Mouse (Mus musculus) G1E (cell line): ENCODE measurements at regions not wholly inside any gene's neighbourhood (a gene's known extent, or its start where the extent isn't known, plus 50 kb on each side); places are given as distances from the start of the nearest gene placed in this dataset.
A peak's percentile ranks its signal among the peaks of the same experiment; 100 is the strongest.

ENCODE experiments used
- ATAC-seq: 2 replicates; pipeline ENCODE4 v1.8.0; 2016; ENCODE audit warnings: mild to moderate bottlenecking; ENCODE audit not compliant: insufficient number of reproducible peaks, poor library complexity, low FRiP score, severe bottlenecking; ENCODE audit errors: extremely low read depth
- DNase-seq: peaks from one replicate; pipeline ENCODE4 v3.0.0; 2012; ENCODE audit warnings: low spot score
- H3K27me3 ChIP-seq: 2 replicates; pipeline ENCODE4 v1.6.1; 2012; ENCODE audit warnings: mild to moderate bottlenecking, low read length, inconsistent platforms; ENCODE audit not compliant: insufficient read depth
- H3K36me3 ChIP-seq: replicated peaks from 2 replicates; pipeline ENCODE3; 2012; ENCODE audit warnings: mild to moderate bottlenecking, inconsistent platforms
- H3K4me1 ChIP-seq: 2 replicates; pipeline ENCODE4 v1.6.1; 2012; ENCODE audit warnings: low read depth, low read length, inconsistent platforms, mixed read lengths; ENCODE audit not compliant: insufficient read depth
- H3K4me3 ChIP-seq: 2 replicates; pipeline ENCODE4 v1.5.1; 2012; ENCODE audit warnings: low read depth, mild to moderate bottlenecking, inconsistent platforms, low read length, moderate library complexity, mixed read lengths
- H3K9me3 ChIP-seq: replicated peaks from 2 replicates; pipeline ENCODE4 v1.6.1; 2012; ENCODE audit warnings: inconsistent platforms
- CTCF ChIP-seq: IDR thresholded peaks from 2 replicates; pipeline ENCODE4 v1.5.1; 2012; ENCODE audit warnings: low read depth, low read length, inconsistent platforms, mixed read lengths
- GATA1 ChIP-seq: IDR thresholded peaks from 2 replicates; pipeline ENCODE4 v1.6.1; 2012; ENCODE audit warnings: borderline replicate concordance, low read length, inconsistent platforms, mixed read lengths
- GATA2 ChIP-seq: IDR thresholded peaks from 2 replicates; pipeline ENCODE4 v1.6.1; 2012; ENCODE audit warnings: low read depth, low read length, inconsistent platforms, borderline replicate concordance
- POLR2AphosphoS5 ChIP-seq: IDR thresholded peaks from 2 replicates; pipeline ENCODE4 v1.6.1; 2012; ENCODE audit warnings: low read depth, low read length, inconsistent platforms; ENCODE audit not compliant: insufficient replicate concordance
- TAL1 ChIP-seq: conservative IDR thresholded peaks from 2 replicates; pipeline ENCODE4 v1.6.1; 2012; ENCODE audit warnings: low read depth, low read length, inconsistent platforms, mixed read lengths

DNA sequence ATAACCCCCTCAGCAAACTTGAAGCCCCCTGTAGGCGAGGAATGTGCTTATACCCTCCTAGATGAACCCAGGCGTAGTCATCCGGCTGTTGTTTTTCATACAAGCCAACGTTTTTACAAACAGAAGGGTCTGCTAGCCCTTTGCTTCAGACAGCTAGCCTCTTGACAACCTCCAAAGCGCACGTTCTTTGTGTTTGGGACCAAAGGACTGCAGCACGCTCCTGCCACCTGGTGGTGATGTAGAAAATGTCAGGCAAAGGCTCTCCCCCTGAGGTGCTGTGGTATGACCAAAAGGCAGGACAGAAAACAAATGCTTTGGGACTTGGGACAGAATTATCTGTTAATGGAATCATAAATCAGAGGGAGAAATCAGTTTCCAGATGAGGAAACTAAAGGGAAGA is 109.4 kb upstream of the Rad23b start:
- DNase-seq (no peak), ATAC-seq (no peak)
- H3K4me3 ChIP-seq = no peak overlapping the region
- H3K9me3 ChIP-seq = peaks cover 41% of the 10 kb centered on the region
- no peak for TF ChIP-seq TAL1
- no peak for TF ChIP-seq CTCF
- no peak for TF ChIP-seq GATA2
- no peak for TF ChIP-seq GATA1
- no peak for TF ChIP-seq POLR2AphosphoS5
- H3K27me3 ChIP-seq = no peaks in the 10 kb centered on the region
- no peaks in the 10 kb centered on the region for H3K36me3 ChIP-seq
- H3K4me1 ChIP-seq = no peaks in the 10 kb centered on the region

GRCm38 (mm10) chr4:55242331-55242730 is 107.5 kb upstream of the Rad23b start:
- DNase-seq (no peak), ATAC-seq (no peak)
- H3K9me3 ChIP-seq = peaks cover 44% of the 10 kb centered on the region
- no peaks in the 10 kb centered on the region for H3K4me1 ChIP-seq
- no peaks in the 10 kb centered on the region for H3K36me3 ChIP-seq
- no peaks in the 10 kb centered on the region for H3K27me3 ChIP-seq
- no peak for TF ChIP-seq CTCF
- no peak for TF ChIP-seq POLR2AphosphoS5
- TF ChIP-seq TAL1 = no peak
- TF ChIP-seq GATA1 = no peak
- no peak for TF ChIP-seq GATA2
- H3K4me3 ChIP-seq = no peak overlapping the region

- DNase-seq = no peak
- no peak for TF ChIP-seq TAL1
- no peak for TF ChIP-seq CTCF
- no peak for TF ChIP-seq GATA2
- TF ChIP-seq GATA1 = no peak
- TF ChIP-seq POLR2AphosphoS5 = no peak
- ATAC-seq = no peak
- H3K4me1 ChIP-seq = no peaks in the 10 kb centered on the region
- H3K36me3 ChIP-seq = no peaks in the 10 kb centered on the region
- peaks cover 44% of the 10 kb centered on the region for H3K9me3 ChIP-seq
- 0 out of 2 replicates have a peak overlapping the region, but pooled peaks have one; percentile 4 for H3K4me3 ChIP-seq
- H3K27me3 ChIP-seq = no peaks in the 10 kb centered on the region
Measured at GRCm38 (mm10) chr4:55243091-55244058, 106.5 kb upstream of the Rad23b start.

- ATAC-seq (no peak), DNase-seq (no peak)
- peaks cover 37% of the 10 kb centered on the region for H3K9me3 ChIP-seq
- no peak overlapping the region for H3K4me3 ChIP-seq
- no peak for TF ChIP-seq POLR2AphosphoS5
- no peak for TF ChIP-seq TAL1
- no peak for TF ChIP-seq GATA2
- no peak for TF ChIP-seq CTCF
- TF ChIP-seq GATA1 = no peak
- no peaks in the 10 kb centered on the region for H3K36me3 ChIP-seq
- no peaks in the 10 kb centered on the region for H3K27me3 ChIP-seq
- no peaks in the 10 kb centered on the region for H3K4me1 ChIP-seq
Measured at GRCm38 (mm10) chr4:55245789-55246188, 104.1 kb upstream of the Rad23b start.

GRCm38 (mm10) chr4:55250334-55250733 is 99.5 kb upstream of the Rad23b start:
- peaks cover 24% of the 10 kb centered on the region for H3K9me3 ChIP-seq
- no peaks in the 10 kb centered on the region for H3K4me1 ChIP-seq
- H3K4me3 ChIP-seq = no peak overlapping the region
- DNase-seq = no peak
- no peaks in the 10 kb centered on the region for H3K27me3 ChIP-seq
- no peak for ATAC-seq
- TF ChIP-seq GATA2 (no peak), TAL1 (no peak), CTCF (no peak), GATA1 (no peak), POLR2AphosphoS5 (no peak)
- H3K36me3 ChIP-seq = no peaks in the 10 kb centered on the region

- H3K9me3 ChIP-seq = peaks cover 22% of the 10 kb centered on the region
- no peak for DNase-seq
- ATAC-seq = no peak
- TF ChIP-seq GATA2 (no peak), POLR2AphosphoS5 (no peak), CTCF (no peak), TAL1 (no peak), GATA1 (no peak)
- no peaks in the 10 kb centered on the region for H3K27me3 ChIP-seq
- H3K4me3 ChIP-seq = no peak overlapping the region
- H3K4me1 ChIP-seq = no peaks in the 10 kb centered on the region
- no peaks in the 10 kb centered on the region for H3K36me3 ChIP-seq
Measured at GRCm38 (mm10) chr4:55251546-55251945, 98.3 kb upstream of the Rad23b start.
